29 mouse cellular contexts compared by ENCODE assay signal in the genomic region with DNA sequence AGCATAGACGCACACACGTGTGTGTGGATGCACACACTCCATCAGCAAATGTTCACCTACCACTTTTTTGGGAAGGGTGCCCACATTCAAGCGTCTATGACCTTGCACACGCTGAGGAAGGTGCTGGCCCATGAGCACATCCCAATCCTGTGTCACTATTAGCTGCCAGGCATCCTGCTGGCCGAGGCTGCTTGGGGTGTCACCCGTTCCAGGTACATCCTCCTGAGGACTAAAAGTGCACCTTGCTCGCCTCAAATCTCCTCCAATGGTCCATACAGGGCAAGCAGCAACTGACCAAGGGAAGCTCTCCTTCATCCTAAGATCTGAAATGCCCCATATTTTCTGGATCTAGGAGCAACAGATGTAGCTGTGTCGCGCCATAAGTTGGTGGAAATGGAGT.
"Had no signal": no experiment of that assay in that cellular context is flagged by ENCODE, and none has a peak within 500 bp of the region (broad histone marks: within the 10 kb centered on the region; RNA-seq: fewer than 3 reads in every experiment).

No protein-coding gene starts in this region.

- ATAC-seq: liver, embryonic 12.5 days; liver, postnatal 0 days; lung, postnatal 0 days; midbrain, embryonic 13.5 days; midbrain, embryonic 15.5 days; midbrain, embryonic 16.5 days had no signal

- H3K9me3 ChIP-seq: limb, embryonic 10.5 days; limb, embryonic 12.5 days; limb, embryonic 13.5 days; limb, embryonic 15.5 days; liver, embryonic 12.5 days; liver, embryonic 13.5 days; liver, embryonic 15.5 days; lung, embryonic 15.5 days; midbrain, embryonic 10.5 days; midbrain, embryonic 12.5 days; midbrain, embryonic 13.5 days; midbrain, embryonic 15.5 days; neural tube, embryonic 12.5 days had no signal

- H3K4me3 ChIP-seq: limb, embryonic 10.5 days; limb, embryonic 12.5 days; limb, embryonic 13.5 days; limb, embryonic 15.5 days; liver, embryonic 12.5 days; liver, embryonic 13.5 days; liver, embryonic 15.5 days; lung, embryonic 15.5 days; megakaryocyte, embryonic 14.5 days; midbrain, embryonic 10.5 days; midbrain, embryonic 12.5 days; midbrain, embryonic 13.5 days; midbrain, embryonic 15.5 days; myocyte; neural tube, embryonic 12.5 days had no signal

- H3K36me3 ChIP-seq: limb, embryonic 10.5 days; limb, embryonic 12.5 days; limb, embryonic 13.5 days; limb, embryonic 15.5 days; liver, embryonic 12.5 days; liver, embryonic 13.5 days; liver, embryonic 15.5 days; lung, embryonic 15.5 days; midbrain, embryonic 10.5 days; midbrain, embryonic 12.5 days; midbrain, embryonic 13.5 days; midbrain, embryonic 15.5 days; neural tube, embryonic 12.5 days had no signal

- H3K9ac ChIP-seq: limb, embryonic 12.5 days; limb, embryonic 13.5 days; limb, embryonic 15.5 days; liver, embryonic 12.5 days; liver, embryonic 13.5 days; liver, embryonic 14.5 days; liver, embryonic 15.5 days; liver, postnatal 0 days; lung, embryonic 14.5 days; lung, embryonic 15.5 days; midbrain, embryonic 12.5 days; midbrain, embryonic 13.5 days; midbrain, embryonic 15.5 days; neural tube, embryonic 12.5 days had no signal

- H3K27me3 ChIP-seq: liver, embryonic 12.5 days; liver, embryonic 13.5 days; liver, embryonic 15.5 days; lung, embryonic 15.5 days; midbrain, embryonic 12.5 days; midbrain, embryonic 15.5 days; neural tube, embryonic 12.5 days had no signal

- DNase-seq: liver; liver, embryonic 13.5 days; liver, postnatal 0 days; lung, adult 18-20 months; lung, adult 2 months; lung, embryonic 14.5 days; lung, postnatal 14 days; lung, postnatal 36 days; midbrain, embryonic 14.5 days had no signal

- H3K27ac ChIP-seq: limb, embryonic 10.5 days; limb, embryonic 12.5 days; limb, embryonic 13.5 days; limb, embryonic 15.5 days; liver, embryonic 12.5 days; liver, embryonic 13.5 days; liver, embryonic 14.5 days; liver, embryonic 15.5 days; lung, embryonic 15.5 days; macrophage; midbrain, embryonic 10.5 days; midbrain, embryonic 12.5 days; midbrain, embryonic 13.5 days; midbrain, embryonic 15.5 days; neural tube, embryonic 12.5 days had no signal

- H3K4me2 ChIP-seq: limb, embryonic 12.5 days; limb, embryonic 13.5 days; limb, embryonic 15.5 days; liver, embryonic 11.5 days; liver, embryonic 12.5 days; liver, embryonic 13.5 days; liver, embryonic 15.5 days; lung, embryonic 14.5 days; lung, embryonic 15.5 days; midbrain, embryonic 11.5 days; midbrain, embryonic 12.5 days; midbrain, embryonic 13.5 days; midbrain, embryonic 15.5 days; neural tube, embryonic 12.5 days had no signal

- H3K4me1 ChIP-seq: limb, embryonic 10.5 days; limb, embryonic 12.5 days; liver, embryonic 12.5 days; liver, embryonic 13.5 days; liver, embryonic 15.5 days; lung, embryonic 15.5 days; megakaryocyte, embryonic 14.5 days; neural tube, embryonic 12.5 days had no signal
